Mouse (Mus musculus) adrenal gland, postnatal 36 days (tissue): ENCODE data around the gene Jakmip3. TPM values are rescaled to one million over a fixed set of nuclear protein-coding genes. Genes with fewer than 3 reads are reported as not detected.

ENCODE experiments used
- DNase-seq, 2 experiments: peaks; one replicate each; pipeline ENCODE4 v3.0.0; 2021; ENCODE audit warnings: mixed read lengths in 1 of 2
- total RNA-seq, 2 experiments: library from RNA; stranded (reverse); gene quantifications; 2 replicates each; pipeline ENCODE4 v1.2.3; 2021

Jakmip3 gene
- total RNA-seq, 2 experiments from 2014 or later = 2.8 to 6.7 TPM

DNA sequence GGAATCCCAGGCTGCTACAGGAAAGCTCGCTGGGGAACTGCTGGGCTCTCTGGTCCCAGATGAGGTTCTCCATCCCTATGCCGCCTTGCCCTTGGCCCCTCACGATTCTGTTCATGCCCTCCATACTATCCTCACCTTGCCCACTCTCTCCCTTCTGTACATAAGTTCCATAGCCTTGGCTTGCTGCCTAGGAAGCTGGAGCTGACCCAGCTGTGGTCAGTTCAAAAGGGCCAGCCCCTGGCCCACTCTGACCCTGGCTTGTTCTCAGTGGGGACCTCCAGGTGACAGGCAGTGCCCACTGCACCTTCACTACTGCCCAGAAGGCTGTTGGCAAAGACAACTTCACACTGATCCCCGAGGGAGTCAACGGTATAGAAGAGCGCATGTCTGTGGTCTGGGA, 155.9 kb downstream of the Jakmip3 start:
- no peak for DNase-seq

DNA sequence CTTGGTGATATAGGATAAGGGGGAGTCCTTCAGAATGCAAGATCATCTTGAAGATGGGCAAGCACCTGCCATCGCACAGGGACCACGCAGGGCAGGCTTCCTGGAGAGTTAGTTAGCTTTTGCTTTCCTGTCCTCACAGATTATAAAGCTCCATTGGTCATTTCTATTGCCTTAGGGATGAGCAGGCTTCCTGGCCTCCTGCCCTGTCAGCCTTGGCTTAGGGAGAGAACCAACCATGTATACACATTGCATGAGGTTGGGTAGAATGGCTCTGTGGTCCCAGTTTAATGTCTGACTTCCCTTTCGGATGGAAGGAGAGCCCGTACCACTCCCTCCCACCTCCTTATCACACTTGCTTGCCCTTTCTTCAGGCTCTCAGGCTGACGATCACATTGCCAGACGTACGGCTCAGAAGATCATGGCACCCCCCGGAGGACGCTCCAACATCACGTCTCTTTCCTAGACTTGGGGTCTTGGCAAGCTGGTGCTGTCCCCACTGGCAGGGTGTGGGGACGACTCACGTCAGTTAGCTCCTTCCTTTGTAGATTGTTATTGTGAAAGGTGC, 160.1 kb downstream of the Jakmip3 start:
- no peak for DNase-seq

DNA sequence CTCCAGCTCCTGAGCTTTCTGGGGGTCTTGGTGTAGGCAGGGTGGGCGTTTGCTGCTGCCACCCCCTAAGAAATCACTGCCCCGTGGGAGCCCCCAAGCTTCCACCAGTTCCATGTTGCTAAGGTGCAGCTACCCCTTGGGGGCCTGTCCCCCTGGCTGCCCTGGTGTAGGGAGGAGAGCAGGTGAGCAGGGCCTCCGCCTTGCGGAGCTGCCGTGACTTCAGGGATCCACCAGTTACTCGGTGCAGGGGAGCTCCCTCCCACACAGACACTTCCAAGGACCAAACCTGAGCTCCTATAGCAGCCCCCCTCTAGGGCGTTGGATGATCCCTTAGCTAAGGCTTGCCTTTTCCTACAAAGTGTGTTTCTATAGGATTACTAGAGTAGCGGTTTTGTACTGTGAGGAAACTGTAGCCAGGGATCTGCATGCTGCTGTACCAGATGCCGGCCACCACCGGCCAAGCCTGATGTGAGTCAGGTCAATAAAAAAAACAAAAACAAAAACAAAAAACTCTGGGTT, 160.8 kb downstream of the Jakmip3 start:
- DNase-seq = no peak

DNA sequence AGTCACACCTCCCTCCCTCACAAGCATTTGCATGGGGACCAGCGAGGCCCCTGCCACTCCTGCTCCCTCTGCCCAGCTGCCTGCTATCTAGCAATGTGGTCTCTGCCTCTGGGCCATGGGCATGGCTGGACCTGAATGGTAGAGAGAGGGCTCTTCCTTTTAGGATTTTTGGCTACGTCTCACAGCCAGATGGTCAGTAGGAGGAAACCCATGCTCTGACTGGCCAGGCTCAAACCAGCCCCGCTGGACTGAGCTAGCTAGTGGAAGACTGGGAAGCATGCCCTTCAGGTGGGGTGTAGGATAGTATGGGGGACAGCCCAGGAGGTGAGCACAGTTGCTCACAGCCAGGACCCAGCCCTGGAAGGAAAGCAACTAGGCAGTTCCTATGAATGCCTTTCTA, 161.3 kb downstream of the Jakmip3 start:
- no peak for DNase-seq

DNA sequence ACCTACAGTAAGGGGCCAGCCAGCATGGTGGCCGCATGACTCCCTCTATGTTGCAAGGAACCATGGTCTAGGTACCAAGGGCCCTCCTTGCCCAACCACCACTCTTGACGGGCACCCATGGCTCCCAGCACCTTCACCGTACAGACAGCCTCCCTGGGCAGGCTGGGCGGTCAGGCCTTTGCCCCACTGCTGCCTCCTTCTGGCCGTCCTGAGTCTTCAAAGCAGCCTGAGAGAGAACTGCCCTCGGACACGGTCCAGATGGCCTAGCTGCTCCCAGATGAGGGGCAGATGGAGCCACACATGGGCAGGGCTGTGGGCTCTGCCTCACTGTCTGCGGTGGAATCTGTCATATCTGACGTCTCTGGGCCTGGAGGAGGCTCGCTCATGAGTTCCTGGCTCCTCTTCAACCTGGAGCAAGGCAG, 163.4 kb downstream of the Jakmip3 start:
- no peak for DNase-seq

DNA sequence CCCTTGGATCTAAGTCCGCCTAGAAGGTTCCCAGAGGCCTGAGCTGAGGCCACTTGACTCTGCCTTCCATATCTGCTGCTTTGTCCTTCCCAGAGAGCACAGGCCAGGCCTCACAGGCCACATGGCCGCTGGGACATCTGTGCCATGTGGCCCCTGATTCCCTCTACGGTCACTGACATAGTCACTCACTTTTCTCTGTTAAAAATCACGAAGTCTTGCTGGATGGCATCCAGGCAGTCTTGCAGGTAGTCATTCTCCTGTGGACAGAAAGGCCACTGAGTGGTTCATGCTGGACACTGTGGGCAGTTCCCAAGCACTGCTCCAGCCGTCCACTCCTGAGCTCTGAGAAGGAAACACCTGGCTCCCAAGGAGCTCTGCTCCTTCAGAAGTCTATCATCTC, 164.5 kb downstream of the Jakmip3 start:
- DNase-seq = no peak

DNA sequence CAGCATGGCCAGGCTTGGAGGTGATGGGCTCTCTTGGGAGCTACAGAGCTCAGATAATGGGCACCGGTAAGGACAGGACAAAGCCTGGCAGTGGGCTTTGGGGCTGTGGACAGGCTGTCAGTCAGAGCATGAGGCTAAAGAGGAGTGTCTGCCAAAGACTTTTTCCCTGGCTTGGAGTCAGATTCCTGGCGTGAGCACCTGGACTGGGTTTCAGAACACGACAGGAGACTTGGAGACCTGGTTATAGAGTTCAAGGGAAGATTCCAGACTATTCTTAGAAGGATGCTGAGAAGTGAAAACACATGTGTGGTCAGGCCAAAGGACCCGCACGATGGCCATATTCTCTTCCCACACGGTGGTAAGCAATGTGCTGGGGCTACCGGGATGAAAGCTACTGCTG, 165.2 kb downstream of the Jakmip3 start:
- no peak for DNase-seq

DNA sequence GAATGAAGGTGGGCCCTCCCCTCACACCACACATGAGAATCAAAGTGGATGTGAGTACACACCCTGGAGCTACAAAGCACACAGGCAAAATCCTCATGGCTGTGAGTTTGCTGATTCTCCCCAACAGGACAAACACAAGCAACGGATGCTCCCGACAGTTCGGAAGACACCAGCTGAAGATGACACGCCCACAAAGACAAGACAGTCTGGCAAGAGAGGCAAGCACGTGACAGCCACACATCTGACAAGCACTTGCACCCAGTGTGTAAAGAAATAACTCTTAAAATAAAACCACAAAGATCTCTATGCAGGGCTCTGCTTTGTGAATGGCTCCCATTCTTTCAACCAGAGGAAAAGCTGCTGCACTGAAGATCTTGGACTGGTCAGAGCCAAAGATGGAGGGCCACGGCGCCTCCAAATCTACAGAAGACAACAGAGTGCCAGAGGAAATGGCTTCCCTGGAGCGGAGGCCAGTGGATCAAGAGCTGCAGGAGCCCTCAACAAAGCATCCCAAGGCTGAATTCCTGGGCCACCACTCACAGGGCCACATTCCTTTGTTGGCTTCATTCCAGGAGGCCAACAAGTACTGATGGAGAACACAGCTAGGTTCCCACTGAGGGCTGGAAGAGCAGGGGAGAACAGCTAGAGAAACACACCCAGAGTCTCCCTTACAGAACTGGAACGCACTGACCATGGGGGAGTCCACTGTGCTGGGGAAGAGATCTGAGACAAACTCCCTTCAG, 167.5 kb downstream of the Jakmip3 start:
- DNase-seq = peak; percentile 58 to 67

DNA sequence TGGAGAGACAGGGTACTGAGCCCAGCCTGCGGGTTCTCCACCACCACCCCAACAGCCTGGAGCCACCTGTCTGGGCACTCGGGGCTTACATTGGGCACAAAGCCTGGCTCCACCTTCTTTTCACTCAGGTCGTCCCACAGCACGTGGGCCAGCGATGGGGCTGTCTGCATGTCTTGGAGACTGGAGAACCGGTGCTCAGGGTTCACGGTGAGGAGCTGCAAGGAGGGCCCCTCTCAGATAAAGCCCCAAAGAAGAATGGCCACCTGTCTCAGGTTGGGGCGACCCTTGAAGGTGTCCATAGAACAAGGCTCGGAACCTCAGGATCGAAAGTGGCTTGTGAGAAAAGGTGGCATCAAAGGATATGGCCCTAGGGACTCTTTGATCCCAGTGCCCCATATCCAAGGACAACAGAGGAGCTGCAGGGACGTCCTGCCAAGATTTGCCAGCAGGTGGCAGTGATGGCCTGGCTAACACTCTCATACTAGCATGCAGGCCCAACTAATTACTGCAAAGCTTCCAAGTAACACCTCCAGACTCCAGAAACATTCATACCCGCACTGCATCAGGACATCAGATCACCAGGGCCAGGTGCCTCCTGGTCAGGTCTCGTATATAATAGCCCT, 178.7 kb downstream of the Jakmip3 start:
- peak; percentile 88 to 89 for DNase-seq

DNA sequence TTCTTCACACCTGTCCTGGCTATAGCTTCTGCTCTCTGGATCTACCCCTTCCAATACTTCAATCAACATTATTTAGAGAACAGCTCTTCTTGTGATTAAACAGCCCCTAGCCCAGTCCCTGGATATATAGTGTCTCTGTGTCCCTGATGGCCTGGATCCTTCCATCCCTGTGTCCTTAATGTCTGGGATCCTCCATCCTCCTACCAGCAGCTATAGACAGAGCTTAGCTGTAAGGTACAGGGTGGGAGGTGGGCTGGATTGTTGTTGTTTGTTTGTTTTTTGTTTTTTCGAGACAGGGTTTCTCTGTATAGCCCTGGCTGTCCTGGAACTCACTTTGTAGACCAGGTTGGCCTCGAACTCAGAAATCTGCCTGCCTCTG, 179.2 kb downstream of the Jakmip3 start:
- no peak for DNase-seq

DNA sequence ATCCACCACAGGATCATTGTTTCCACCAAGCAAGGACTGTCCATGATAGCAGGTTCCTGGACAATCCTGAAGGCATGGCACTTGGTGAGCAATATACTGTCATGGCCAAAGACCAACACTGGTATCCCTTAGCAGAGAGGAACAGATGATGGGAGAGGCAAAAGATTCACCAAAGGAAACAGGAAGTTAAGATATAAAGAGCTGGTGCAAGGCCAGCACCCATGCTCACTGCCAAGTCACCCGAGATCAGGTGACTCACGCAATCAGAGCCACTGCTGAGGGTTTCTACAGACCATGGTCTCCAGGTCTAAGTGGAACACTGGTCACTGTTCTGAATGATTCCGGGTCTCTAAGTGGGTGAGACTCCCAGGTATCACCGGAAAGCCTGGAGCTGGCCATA, 185.4 kb downstream of the Jakmip3 start:
- no peak for DNase-seq

DNA sequence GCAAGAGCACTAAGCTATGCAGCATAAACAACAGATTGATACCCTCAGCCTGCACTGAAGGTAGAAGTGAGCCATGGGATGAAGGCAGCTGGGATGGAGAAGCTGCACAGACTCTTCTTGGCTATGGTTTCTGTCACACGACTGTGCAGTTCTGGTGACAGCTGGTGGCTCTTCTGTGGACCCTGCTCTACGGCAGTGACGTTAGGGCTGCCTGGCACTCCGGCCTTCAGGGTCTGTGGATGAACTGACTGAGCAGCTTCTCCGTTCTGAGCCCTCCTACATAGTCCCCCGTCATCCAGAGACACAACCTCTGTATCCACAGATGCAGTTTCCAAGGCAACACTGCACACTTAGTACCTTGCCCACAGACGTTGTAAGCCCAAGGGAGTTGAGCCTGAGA, 186.0 kb downstream of the Jakmip3 start:
- no peak for DNase-seq

DNA sequence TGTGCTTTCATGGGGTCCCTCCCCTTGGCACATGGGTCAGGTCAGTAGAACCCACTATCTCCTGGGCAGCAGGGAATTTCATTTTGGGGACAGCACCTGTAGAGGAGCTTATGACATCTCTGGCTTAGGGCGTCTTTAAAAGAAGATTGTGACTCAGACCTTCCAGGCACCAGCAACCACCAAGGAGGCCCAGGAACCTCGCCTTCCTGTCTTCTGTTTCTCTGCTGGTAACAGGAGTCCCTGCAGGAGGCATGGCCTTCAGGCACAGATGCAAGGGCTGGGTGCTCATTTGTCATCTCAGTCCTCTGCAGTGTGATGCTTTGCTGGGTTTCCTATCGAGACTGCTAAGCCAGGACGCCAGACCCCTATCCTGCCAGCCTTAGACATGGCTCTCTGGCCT, 188.5 kb downstream of the Jakmip3 start:
- DNase-seq = no peak

DNA sequence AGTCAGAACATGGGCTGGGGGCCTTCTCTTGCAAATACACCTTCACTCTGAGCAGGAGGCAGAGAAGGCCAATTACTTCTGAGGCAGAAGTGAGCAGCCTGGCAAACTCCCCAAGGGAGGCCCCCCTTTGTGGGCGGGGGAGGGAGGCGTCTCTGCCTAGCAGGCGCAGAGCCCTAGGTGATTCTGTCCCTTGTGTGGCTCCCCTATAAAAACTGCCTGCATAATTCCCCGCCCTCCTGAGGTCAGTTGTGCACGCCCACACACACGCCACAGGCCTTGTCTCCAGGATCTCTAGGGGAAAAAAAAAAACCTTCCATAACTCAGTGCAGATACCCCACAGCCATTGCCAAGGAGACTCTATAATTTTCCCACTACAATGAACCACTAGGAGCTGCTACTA, 189.8 kb downstream of the Jakmip3 start:
- DNase-seq = no peak

DNA sequence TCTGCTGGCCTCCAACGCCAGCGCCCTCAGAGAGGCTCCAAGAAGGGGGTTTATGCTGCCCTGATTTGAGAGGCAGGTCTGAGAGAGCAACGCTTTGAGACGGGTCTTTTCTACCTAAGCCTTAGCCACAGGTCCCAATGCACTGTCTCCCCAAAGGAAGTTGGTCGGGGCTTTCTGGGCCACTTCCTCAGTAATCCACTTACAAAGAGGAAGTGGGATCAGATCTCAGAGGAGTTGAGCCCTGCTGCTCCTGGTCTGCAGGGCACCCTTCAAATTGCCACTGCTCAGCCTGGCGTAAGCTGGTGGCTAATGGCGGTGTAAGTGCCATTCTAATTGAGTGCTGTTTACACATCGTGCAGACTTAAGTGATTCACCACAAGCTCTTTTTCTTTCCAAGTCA, 191.0 kb downstream of the Jakmip3 start:
- DNase-seq = no peak

DNA sequence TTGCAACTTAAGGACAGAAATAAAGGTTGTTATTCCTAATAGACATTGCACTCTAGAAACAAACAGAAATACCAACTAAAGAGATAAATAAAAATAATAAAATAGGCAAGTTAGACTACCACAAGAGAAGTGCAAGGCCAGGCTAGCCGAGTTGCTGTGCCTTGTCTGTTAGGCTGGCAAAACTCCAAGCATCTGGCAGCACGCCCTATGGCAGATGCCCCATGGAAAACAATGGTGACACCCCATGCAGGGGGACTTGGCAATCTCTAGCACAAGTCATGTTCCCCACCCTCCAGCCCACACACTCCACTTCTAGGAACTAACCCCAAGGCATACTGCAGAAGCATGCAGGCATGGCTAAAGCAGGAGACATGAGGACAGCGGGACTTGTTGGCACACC, 192.9 kb downstream of the Jakmip3 start:
- peak; percentile 79 for DNase-seq

Other genes starting within 250 kb of the Jakmip3 start
- 10 to 100 TPM; 70.4 to 77.9 TPM for gene Ppp2r2d, start 94.7 kb upstream of the Jakmip3 start, total RNA-seq
- 10 to 100 TPM; 18.8 to 23.7 TPM for gene Mapk1ip1, start 94.5 kb upstream of the Jakmip3 start, total RNA-seq
- 100 to 1,000 TPM; 147 to 366 TPM for gene Bnip3, start 31.2 kb upstream of the Jakmip3 start, total RNA-seq
- gene Dpysl4, start 145.3 kb downstream of the Jakmip3 start, total RNA-seq = 1 to 10 TPM in 1 of 2 experiments, under 1 TPM in 1; 0.83 to 2.2 TPM